Mouse (Mus musculus) spleen, postnatal 14 days (tissue): ENCODE measurements at regions not wholly inside any gene's neighbourhood (a gene's known extent, or its start where the extent isn't known, plus 50 kb on each side); places are given as distances from the start of the nearest gene placed in this dataset.

Experiments
- DNase-seq, 2 experiments: peaks; one replicate each; pipeline ENCODE4 v3.0.0; 2021 to 2022; ENCODE audit warnings: low spot score in 2 of 2

DNA sequence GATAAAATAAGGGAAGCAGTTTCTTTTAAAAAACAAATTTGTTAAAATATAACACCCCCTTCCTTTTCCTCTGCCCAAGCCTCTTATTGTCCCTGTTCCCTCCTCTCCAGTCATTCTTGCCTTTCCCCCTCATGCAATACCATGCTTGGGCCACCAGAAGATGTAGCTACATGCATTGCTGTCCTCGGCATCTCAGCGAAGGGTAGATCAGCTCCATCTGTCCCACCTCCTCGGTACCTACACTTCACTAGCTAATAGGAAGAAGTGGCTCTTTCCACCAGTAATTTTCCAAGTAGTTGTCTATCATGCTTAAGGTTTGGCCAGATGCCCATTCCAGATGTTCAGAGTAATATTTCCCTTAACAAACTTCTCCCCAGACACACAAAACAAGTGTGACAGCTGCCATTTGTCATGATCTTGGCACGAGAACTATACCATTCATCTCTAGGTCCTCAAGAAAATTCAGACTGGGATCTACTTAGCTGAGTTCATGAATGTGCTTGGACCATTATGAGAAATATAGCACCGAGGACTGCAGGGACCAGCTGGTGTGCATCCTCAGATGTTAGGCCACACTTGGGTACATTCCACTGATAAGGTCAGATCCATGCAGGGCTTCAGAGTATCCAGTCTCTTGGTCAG is 198.7 kb upstream of the Tnp1 start:
- DNase-seq: no peak

GRCm38 (mm10) chr1:73207421-73207820 is 191.7 kb upstream of the Tnp1 start:
- no peak for DNase-seq

DNA sequence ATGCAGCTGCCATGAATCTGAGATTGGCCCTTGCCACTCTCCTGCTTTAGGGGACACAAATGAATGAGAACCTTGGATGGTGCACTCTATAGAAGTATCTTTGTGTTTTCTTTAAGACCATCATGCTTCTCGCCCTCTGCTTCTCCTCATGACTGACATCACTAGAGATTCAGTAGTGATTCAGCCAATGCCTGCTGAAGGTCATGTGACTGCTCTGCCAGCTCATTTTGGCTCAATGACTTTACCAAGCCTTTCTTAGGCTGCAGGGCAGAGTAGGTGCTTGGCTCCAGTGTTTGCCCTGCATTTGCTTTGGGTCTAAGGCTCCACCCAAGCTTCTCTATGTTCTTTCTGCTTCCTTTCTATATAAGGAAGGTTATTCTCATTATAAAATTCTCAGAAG is 190.1 kb upstream of the Tnp1 start:
- no peak for DNase-seq

DNA sequence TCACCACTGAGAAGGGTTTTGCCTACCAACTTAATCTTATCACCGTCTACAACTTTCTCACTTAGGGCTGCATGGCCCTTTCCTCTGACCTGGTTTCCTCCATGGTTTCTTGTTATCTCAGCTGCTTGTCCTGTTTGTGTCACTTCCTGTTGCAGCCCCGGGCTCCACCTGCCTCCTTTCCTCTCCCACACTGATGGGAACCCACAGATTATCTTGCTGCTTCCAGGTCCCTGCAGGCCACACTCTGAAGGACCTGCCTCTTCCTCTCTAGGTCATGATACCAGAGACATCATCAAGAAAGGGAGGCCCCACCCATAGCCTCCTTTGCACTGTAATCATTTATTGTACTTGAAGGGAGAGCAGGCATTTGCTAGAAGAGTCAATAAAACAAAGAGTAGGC is 184.4 kb upstream of the Tnp1 start:
- DNase-seq: no peak

DNA sequence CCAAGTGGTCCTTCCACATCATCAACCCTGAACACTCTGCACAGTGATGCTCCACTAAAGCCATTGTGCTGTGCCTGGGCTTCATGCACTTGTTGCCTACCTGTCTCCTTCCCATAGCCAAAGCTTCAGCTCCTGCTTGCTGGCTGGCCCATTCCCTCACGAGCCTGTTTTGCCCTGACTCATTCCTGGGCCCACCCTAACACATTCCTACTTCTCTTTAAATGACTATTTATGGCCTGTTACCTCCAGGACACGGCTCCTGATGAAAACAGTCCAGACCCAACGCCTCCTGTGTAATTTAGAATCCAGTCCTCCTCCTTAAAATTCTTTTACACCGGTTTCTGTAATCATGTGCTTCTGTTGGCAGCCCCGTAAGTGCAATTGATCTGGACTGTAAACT is 175.1 kb upstream of the Tnp1 start:
- DNase-seq: no peak

GRCm38 (mm10) chr1:73188796-73189195 is 173.1 kb upstream of the Tnp1 start:
- no peak for DNase-seq

DNA sequence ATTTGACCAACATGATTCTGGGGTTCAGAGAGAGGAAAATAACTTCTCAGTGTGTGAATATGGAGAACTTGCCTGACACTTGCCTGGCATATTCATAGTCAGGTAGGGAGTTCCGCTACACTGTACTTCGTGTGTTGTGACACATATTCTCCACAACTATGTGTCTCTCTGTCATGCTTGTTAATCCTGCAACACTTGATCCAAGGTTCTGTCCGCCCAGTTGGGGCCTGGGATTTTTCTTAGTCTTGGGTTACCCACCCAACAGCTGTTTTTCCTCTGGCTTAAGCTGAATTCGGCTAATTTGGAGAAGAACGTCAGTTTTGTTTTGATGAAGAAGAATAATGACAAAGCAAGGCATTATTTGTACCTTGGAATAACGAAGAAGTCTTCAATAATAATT is 168.8 kb upstream of the Tnp1 start:
- no peak for DNase-seq

DNA sequence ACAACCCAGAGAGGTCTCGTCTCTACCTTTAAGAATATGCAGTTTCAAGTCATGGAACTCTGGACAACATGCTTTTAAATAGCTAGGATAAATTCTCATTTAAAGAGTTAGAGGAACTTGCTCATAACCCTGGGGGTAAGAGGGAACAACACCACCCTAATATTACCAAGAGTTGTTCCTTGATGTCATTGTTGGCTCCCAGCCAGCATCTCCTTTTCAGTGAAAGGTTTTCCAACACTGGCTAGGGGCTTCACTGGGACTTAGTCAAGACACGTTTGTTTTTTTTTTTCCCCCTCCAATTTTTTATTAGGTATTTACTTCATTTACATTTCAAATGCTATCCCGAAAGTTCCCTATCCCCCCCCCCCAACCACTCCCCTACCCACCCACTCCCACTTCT is 163.1 kb upstream of the Tnp1 start:
- DNase-seq: no peak

GRCm38 (mm10) chr1:73177076-73177475 is 161.4 kb upstream of the Tnp1 start:
- DNase-seq: no peak

- DNase-seq: no peak
These were observed 154.9 kb upstream of the Tnp1 start for GRCm38 (mm10) chr1:73170668-73171008.

- DNase-seq: no peak
These were observed 154.4 kb upstream of the Tnp1 start for GRCm38 (mm10) chr1:73169929-73170667.

GRCm38 (mm10) chr1:73169077-73169869 is 153.6 kb upstream of the Tnp1 start:
- DNase-seq: no peak

GRCm38 (mm10) chr1:73160199-73160598 is 144.5 kb upstream of the Tnp1 start:
- no peak for DNase-seq

- DNase-seq: no peak
These were observed 143.8 kb upstream of the Tnp1 start for GRCm38 (mm10) chr1:73159405-73159976.

DNA sequence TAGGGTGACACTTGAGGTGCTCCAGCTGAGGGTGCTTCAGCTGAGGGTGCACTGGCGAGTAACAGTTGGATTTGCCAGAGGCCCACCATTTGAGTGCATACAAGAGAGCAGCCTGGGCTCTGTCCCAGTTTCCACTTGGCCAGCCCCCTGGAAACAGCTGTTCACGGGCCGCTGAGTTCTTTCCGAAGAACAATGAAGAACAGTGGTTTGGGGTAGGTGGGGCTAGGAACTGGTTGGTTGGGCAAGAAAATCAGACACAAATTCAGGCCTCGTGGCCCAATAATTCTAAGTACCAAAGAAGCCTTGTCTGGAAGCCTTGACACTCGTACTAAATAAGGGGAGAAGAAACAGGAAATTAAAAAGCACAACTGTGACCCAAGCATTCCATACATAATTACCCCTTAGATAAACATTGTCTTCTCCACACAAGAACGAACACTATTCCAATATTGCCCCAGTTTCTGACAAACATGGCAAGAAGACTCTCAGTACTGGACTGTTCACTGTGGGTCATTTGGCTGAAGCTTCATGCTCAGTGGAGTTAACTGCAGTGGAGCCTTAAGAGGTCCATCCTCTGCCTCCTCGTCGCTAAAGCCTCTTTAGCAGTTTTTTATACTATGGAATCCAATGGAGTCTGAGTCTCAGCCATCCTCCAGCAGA is 137.9 kb upstream of the Tnp1 start:
- no peak for DNase-seq

- no peak for DNase-seq
These were observed 134.2 kb upstream of the Tnp1 start for GRCm38 (mm10) chr1:73149926-73150325.

DNA sequence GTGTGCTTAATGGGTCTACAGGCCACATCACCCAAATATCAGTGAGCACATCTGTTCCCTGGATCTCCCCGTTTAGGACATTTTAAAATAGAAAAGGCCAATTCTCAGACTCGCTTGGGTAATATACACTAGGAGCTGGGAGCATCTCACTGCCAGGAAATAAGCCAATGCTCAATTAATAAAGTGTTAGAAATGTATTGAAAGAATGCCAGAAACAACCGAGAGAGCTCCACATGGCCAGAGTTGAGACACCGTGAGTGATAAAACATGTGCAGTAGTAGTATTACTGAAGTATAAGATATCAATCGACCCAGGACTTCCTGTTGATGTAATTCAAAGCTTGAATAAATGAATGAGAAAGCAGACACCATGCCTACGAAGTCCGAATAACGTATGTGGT is 127.1 kb upstream of the Tnp1 start:
- no peak for DNase-seq

DNA sequence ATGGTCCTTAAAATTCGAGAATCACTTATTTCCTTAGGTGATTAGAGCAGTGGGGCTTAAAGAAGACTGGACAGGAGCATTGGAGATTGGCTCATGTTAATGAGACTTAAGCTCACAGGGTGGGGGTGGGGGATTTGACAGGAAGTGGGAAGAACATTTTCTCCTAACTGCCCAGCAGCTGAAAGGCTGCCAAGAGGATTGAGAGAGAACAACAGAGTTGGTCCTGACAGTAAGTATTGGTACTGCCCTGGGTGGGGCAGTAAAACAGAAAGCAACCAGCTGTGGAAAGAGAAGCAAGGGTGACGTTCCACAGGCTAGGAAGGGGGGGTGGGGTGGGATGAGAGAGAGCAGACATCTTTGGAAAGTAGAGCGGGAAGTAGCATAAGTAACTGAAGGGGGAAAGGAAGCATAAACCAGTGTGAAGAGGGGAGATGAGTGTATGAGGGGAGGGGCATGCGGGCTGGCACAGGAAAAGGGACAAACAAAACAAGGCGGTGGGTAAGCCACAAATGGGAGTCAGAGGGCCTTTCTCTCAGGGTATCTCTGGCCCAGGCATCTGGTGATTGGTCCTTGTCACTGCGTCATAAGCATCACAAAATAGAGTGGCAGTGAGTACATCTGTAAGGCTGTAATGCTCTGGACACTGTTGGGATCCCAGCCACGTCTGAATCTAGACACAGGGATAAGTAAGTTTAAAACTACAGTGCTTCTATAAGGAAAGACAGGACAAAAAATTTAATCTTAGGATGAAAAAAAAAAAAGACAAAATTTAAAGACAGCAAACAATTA is 125.0 kb upstream of the Tnp1 start:
- no peak for DNase-seq

GRCm38 (mm10) chr1:73130215-73130861 is 114.6 kb upstream of the Tnp1 start:
- DNase-seq: no peak

GRCm38 (mm10) chr1:73123012-73123411 is 107.3 kb upstream of the Tnp1 start:
- DNase-seq: no peak

DNA sequence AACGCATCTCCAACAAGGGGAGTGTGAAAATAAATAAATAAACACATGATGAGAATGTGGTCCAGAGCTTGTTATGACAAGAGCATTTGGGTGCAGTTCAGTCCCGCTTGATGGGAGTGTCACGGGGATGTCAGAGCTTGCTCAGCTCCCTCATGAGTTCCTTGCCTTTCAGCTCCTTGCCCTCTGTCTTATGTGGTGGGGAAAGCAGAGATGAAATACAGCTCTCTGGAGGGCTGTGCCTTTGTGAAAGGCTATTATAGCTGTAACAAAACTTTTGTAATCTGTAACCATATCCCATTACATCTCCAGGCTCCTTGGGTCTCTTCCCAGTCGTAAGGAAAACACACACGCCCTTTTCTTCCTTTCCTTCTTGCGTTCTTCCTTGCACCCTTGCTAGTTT is 103.0 kb upstream of the Tnp1 start:
- DNase-seq: no peak
